Mouse (Mus musculus) ovary, postnatal 14 days (tissue): Measurements from ENCODE around the gene Foxp1.

Source experiments
- DNase-seq: peaks from one replicate; pipeline ENCODE4 v3.0.0; 2022; ENCODE audit warnings: low spot score

The Foxp1 gene

DNA sequence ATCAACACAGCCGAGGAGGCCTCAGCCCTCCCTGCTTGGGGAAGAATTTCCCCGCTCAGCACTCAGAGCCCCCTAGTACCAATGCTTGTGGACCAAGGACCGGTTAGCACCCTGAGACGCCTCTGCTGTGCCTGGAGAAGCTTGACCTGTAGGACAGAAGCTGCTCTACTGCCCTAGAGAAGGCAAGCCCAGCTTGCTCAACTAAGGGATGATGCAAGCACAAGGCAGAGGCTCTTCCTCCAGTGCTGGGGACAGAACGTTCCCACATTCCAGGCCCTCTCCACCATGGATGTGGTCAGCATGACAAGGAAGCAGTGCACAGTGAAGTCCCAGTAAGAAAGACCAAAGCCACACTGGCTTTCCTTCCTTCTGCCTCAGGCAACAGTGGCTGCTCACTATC is 347.1 kb downstream of the Foxp1 start:
- DNase-seq, result no peak

DNA sequence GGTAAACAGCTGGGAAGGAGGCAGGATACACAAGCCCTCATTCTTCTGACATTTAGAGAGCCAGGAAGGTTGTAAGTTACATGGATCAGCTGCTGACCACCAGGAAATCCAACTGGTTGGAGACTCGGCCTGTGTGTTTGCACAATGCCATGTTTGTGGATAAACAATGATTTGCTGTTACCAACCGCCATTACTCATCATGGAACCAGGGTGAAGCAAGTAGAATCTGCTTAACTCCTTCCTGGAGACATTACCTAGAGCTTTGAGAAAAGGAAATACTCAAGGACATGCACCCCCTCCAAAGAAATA is 348.7 kb downstream of the Foxp1 start:
- no peak for DNase-seq

DNA sequence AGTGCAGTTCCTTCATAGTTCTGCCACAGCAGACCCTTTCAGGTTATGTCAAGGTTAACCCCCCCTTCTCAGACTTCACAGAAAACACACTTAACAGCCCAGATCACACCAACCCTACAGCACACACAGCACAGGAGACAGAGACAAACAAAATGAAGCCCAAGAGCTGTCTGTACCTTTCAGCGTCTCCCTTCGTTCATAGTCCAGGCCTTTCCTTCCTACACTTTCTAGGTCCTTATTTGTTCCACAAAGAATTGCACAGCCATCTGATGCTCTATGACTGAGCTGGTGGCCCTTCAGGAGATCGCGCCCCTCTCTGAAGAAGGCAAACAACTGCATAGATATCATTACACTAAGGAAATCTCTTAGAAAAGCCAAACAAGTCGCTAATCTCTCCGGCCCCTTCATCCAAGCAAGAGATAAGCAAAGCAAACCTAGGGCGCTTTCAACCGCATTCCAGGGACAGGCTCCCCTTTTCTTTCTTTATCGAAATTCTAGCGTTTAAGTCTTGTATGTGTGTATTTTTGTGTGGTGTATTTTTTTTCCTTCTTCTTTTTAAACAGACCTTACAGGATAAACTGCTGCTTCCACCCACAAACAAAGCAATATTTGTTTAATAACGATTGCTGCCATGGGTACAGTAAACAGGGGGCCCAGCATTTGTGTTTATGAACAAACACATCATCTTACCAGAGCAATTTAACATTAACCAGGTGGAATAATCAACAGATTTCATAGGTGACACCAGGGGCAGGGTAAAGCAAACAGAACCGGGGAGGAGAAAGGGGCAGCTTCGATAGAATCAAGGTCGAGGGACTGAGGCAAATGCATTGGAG is 349.2 kb downstream of the Foxp1 start:
- no peak for DNase-seq

DNA sequence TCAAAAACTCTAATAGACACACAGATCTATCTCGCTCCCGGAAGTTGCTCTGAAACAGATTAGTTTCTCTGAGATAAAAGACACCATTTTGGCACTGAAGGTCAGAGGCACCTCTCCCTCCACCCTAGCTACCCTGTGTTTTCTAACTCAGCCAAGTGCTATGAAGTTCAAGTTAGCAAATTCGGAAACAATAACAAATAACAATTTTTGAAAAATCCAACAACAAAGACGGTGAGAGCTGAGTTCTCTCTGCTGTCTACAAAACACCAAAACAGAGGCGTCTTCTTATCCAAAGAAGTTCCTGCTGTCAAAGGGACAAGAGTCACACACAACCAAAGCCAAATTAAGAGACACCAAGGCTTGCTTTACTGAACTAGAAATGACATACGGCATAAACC is 349.9 kb downstream of the Foxp1 start:
- no peak for DNase-seq

DNA sequence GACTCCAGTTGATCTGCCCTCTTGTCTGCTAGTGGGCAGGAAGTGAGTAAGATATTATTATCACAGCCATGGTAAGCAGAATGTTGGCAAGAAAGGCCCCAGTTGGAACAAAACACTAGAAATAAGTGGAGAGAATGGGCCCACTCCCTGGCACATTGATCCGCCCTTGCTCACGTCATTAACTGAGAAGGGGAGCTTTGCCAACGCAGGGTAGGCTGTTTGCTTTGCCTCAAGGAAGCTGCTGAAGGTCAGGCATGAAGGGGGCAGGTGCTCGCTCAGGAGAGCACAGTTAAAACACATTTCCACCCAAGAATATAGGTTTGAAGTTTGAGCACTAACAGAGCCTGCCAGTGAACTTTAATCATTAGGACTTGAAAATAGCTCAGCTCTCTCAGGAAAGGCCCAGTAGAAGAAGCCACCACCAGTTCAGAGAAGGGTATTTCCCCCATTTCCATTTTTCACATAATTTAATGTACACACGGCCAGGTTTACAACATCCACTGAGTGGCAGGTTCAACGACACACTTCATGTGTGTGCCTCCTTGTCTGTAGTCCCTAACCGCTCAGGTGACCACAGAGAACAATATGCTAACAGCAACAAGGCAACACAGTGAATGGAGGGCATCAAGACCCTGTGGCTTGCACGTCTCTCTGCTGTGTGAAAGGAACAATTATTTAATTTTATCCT is 350.5 kb downstream of the Foxp1 start:
- DNase-seq, result no peak

DNA sequence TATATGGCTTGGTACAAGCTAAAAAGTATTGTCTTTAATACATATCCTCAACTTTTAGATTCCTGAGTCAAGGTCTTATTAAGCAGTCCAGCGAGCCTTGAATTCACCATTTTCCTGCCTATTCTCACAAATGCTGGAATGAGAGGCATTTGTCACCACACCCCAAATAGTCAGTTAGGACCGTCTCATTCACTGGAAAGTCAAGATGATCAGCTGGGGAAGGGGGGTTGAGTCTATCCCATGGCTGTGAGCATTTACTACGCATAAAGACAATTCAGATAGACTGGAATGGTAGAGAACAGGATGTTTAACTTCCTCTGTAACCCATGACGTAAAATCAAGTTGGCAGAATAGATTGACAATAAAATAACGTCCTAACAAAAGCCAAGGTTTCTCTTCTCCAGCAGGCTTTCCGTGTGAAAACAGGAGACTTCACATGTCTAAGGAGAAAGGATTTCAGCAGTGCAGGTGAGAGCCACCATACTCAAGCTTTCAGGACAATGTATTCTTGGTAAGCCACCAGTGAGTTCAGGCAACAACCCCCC is 351.2 kb downstream of the Foxp1 start:
- no peak for DNase-seq

DNA sequence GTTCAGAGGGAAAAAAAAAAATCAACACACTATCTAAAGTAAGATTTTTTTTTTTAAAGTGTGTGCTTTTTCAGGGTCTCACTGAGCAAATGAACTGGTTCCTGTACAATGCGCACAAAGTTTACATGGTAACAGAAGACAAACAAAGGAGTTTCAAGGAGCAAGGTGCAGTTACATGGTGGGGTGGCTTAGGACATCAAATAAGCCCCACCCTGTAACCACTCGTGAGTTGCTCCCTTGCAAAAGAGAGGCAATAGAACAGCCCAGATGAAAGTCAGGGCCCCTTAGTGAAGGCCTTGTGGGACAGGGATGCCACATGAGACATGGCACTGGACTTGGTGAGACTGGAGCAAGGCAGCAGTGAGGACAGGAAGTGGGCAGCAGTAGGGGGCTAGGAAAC is 353.8 kb downstream of the Foxp1 start:
- no peak for DNase-seq

DNA sequence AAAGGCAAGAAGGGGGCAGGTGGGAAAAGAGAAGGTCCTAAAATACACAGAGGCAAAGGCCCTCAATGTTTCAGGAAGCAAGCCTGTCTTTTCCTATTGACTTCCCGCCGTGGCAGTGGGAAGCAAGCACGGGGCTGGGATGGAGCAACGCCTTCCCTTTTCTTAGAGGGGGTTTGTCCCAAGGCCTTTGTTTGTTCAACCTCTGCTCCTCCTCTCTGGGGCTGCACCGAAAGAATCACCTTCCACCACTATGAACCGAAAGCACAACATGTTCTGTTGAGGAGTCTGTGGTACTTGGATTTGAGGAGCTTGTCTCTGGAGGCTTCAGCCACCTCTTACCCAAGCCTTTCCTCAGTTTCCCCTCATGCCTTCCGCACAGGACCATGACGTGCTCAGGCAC is 355.5 kb downstream of the Foxp1 start:
- DNase-seq, result no peak

DNA sequence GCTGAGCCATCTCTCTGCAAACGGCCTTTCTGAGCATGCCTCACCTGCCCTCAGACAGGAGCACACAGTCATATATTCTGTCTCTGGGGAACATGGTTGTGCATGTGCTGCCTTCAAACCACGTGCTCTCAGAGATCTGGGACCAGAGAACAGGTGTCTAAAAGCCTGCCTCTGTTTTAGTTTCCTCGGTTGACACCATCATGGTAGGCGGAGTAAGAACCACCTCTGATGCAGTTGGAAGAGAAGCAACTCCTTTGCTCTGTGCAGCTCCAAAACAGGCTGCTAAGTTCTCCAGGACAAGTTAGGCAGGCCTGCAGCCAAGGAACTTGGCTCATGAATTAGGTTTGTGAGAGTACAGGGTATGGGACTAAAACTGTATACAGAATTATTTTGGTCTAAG is 356.4 kb downstream of the Foxp1 start:
- DNase-seq, result no peak

DNA sequence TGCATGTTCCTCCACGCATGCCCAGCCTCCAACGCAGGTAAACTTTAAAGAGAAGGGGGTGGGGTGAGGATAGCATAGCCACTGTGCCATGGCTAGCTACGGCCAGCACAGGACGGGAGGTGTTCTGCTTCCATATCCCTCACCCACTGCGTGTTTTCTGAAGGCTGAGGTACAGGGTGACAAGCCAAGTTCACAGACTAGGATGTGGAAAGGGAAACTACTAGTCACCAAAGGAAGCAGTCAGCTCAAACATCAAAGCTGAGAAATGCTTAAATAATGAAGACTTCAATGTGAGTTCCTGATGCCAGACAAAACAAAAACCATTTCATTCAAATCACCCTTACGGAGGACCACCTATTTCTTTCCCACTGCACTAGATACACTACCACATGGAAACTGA is 357.8 kb downstream of the Foxp1 start:
- no peak for DNase-seq

DNA sequence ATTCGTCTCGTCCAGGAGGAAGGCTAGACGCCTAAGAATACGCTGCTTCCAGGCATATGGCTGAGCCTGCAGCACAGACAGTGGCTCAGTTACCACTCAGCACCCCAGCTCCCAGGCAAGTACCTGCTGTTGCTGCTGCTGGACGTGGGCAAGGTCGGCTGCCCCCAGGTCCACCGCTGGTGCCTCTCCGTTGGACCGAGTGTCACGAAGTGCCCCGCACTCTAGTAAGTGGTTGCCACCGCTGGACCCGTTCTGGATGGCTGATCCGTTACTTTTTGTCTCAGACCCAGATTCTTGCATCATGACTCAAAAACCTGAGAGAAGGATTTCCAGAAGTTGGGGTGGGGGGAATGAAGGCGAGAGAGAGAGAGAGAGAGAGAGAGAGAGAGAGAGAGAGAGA is 359.8 kb downstream of the Foxp1 start:
- DNase-seq, result no peak

DNA sequence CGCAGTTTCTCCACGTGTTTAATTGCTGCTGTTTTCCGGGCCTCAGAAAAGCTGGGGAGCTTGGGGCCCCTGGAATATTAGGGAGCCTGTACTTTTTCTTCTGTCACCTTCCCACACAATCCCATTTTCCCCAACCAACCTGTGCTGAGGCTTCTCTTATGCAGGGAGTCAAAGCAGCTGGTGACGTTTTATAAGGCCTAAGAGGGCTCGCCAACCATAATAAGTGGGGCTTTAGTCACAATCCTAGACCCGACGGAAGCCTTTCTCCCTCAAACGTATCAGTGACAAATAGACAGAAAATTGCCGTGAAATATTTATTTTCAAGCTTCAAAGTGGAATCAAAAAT is 362.2 kb downstream of the Foxp1 start:
- DNase-seq, result no peak

DNA sequence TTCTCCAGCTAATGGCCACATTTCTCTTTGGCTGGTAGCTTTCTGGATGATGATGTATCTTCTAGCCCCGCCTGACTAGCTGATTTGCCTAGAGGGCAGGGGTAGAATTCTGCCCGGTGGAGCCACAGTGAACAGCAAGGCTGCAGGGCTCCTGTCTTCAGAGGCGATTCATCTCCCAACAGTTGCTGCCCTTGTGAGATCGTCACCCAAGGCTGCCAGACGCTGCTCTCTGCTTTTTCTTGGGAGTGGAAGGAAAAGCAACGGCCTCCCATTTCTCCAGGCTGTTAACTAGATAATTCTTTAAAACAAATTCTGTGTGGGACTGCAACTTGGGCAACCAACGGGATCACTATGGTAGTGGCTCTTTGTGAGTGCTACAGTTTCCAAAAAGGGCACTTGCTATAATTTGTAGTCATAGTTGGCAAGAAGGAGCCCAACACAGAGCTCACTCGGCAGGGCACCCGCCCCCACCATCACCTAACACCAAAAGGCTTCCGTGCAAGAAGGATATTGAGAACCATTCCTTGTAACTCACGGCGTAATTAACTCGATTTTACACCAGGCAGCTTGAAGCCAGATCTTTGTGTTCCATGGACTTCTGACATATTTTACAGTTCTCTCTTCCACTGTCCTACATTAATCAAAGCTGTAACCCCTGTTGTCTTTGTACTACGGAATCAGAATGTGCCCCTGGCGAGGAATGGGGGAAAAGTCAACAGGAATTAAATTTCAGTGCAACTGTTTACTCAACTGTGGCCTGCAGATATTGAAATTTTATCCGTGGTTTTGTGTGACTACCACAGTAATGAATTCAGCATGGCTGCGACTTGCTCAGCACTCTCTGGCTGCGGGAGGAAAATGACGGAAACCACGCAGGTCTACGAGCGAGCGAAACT is 362.8 kb downstream of the Foxp1 start:
- DNase-seq, result no peak

DNA sequence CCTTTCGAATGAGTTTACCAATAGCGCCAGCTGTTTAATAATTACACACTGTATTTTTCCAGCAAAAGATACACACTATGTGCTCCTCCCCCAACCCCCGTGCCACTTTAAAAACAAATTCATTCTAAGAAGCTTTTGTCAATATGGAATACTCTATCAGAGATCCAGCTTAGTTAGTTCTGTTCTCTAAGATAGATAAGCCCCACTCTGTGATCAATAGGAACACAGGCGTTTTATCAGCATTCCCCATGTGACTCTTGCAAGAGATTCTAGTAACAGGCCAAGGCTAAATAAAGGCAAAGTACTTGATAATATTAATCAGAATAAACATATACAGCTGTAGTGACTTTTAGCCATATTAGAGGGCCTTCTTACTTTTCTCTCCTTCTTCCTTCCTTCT is 368.8 kb downstream of the Foxp1 start:
- no peak for DNase-seq

DNA sequence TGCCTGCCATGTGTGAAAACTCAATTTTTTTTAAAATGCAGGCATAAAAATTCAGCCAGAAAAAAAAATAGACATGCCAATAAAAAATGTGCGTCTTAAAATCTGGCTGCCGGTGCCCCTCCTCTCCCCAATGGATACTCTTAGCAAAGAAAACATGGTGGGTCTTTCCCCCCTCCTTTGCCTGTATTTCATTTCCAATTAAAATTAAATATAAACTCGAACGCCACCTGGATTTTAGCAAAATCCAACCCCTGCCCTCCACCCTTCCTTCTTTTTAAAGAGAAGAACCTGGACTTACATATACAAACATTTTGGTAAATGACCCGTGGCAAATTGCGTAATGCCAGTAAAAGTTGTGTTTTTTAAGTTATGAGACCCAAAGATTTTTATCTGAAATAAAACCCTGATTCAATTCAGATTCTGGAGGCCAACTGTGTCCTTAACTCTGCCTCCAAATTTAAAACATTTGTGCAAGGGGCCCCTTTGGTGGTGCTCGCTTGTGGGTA is 376.1 kb downstream of the Foxp1 start:
- no peak for DNase-seq

DNA sequence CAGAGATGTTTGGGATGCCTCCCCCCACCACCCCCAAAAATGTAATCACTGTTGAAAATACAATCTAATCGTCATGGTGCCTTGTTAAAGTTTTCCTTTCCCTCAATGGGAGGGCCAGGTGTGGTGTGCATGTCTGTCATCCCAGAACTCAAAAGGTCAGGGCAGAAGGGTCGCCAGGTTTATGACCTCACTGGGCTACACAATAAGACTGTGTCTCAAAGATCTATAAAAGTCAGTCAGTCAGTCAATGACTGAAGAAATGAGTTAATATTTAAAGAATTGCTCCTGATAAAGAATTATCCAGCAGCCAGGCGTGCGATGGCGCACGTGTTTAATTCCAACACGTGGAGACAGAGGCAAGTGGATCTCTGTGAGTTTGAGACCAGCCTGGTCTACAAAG is 377.5 kb downstream of the Foxp1 start:
- no peak for DNase-seq

DNA sequence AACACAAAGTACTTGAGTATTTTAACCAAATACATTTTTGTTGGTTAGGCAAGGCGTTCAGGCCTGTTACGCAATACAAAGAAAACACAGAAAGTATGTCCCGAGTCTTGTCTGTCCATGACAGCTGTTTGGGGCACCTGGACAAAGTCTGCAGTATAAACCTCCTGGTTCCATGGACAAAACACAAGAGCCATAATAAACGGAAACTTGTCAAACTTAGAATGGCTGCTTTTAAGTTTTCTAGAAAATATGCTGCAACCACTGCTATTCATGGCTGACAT is 378.8 kb downstream of the Foxp1 start:
- DNase-seq, result no peak

DNA sequence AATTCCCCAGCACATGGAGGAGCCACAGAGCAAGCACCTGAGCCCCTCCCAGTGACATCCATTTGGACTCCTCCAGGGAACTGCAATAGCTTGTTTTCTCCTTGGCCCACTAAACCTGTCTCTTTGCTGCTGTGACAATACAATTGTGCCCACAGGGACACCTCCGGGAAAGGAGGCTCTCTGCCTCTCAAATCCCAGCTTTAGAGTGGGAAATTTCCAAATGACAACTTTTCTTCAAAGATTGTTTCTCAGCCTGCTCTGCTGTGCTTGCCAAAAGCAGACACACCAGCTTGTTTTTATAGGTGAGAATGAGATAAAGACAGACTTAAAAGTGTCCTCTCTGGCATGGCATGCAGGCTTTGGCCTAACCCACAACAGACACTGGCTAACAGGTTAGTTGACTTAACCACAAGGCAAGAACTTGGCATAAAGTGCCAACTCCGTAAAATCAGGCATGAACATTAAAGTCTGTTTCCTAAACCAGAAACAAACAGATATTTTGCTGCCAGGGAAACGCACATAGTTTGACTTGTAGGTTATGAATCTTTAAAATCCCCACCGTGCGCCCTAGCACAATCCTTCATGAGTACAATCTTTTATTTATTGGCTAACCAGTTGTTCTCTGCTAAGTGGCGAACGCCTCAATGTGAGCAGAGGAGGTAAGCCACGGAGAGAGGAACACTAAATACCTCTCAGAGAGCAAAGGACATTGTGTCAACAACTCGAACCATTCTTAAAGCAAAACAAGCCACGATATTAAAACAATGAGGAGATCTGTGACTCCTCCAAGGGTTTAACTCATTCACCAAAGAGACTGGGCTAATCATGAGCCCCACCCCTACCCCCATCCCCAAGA is 379.4 kb downstream of the Foxp1 start:
- DNase-seq, result no peak

DNA sequence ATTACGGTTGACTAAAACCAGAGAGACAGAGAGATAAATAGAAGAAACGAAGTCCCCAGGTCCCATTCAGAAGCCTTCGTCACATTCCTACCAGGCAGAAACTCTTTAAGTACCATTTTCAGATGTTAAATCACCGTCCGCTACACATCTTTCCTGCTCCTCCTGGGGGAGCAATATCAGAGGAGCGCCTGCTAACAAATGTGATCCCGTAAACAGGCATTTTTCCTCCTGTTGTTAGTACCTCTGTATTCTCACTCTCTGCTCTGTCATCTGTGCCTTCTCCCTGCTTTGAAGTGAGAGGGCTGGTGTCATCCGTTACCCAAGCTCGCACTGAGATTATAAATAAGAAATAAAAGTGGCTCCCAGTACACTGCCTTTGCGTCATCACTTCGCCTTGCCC is 384.5 kb downstream of the Foxp1 start:
- DNase-seq, result no peak

DNA sequence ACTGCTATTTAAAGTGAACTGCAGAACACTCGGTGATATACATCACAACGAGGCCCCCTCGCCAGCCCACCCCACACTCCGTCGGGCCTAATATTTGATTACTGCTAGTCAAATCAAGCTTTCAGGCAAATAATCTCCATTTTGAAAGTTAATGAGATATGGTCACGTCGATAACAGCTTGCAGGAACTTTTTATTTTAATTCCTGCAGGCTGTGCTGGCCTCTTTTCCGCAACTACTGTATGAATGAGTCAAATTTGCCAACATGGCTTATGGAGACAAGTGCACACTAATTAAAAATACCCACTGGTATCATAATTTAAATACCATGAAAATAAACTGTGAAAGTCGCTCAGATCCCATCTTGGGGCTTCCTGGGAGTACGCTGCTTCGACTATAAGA is 385.4 kb downstream of the Foxp1 start:
- DNase-seq, result no peak

DNA sequence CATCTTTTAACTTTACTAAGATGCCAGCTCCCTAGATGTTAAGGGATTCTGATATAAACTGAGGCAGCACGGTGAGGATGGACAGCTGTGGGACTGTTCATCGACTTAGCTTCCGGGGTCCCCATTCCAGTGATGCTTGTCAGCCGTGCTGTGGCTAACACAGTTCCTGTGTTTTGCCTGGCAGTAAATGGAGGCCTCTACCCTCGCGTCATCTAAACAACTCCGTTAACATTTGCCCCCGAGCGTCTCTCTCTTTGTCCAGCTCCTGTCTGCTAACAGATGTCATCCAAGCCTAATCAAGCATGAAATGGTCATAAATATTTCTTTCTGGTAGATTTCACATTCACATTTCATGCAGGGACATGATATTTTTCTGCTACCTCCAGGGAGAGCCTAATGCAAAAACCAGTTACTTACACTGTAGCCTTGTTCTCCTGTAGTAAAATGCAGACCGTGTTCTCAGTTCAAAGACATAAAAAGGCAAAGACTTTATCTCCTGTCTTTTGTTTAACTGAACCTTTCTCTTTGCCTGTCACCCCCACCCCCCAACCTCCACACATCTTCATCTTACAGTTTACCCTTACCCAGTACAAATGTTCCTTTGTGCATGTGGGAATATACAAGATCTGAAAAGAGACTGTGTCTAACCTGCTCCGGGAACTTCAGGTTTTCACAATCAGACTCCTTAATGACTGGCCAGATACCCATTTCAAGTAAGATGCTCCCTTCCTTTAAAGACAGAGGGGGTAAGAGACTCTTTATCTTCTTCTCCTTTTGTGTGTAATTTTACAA is 386.4 kb downstream of the Foxp1 start:
- no peak for DNase-seq
